Mouse (Mus musculus) urinary bladder, adult 2 months (tissue): Measurements from ENCODE around the gene Zfp449. TPM values are rescaled to one million over a fixed set of nuclear protein-coding genes. Genes with fewer than 3 reads are reported as not detected.

Experiments used
- DNase-seq: peaks from one replicate; pipeline ENCODE4 v3.0.0; 2022; ENCODE audit warnings: low spot score
- polyA plus RNA-seq: library from polyadenylated mRNA; depleted of rRNA; stranded (reverse); fragments of >200 nt; gene quantifications from 2 replicates; pipeline ENCODE4 v1.2.3, GENCODE M21; 2012; rRNA removed

The Zfp449 gene
- polyA plus RNA-seq: 3.9 and 4.0 TPM in 2 replicates

GRCm38 (mm10) chrX:56346176-56346931, at the start of gene Zfp449:
Gene Zfp449 (plus strand): TSS chrX:56346400.
- DNase-seq: peak; percentile 52

GRCm38 (mm10) chrX:56307597-56307996, 38.6 kb upstream of the Zfp449 start:
- DNase-seq: no peak

- no peak for DNase-seq
Measured at GRCm38 (mm10) chrX:56312813-56313212, 33.4 kb upstream of the Zfp449 start.

- no peak for DNase-seq
Measured at GRCm38 (mm10) chrX:56322096-56322495, 24.1 kb upstream of the Zfp449 start.

GRCm38 (mm10) chrX:56322731-56323130, 23.5 kb upstream of the Zfp449 start:
- no peak for DNase-seq

- no peak for DNase-seq
Measured at GRCm38 (mm10) chrX:56332046-56332445, 14.2 kb upstream of the Zfp449 start.

GRCm38 (mm10) chrX:56340305-56340704, 5.9 kb upstream of the Zfp449 start:
- no peak for DNase-seq

GRCm38 (mm10) chrX:56342921-56343320, 3.3 kb upstream of the Zfp449 start:
- DNase-seq: no peak

- DNase-seq: no peak
Measured at GRCm38 (mm10) chrX:56346932-56347253, 693 bp downstream of the Zfp449 start.

GRCm38 (mm10) chrX:56374431-56375128, 28.4 kb downstream of the Zfp449 start, which contains the start of gene Smim10l2a:
Gene Smim10l2a (plus strand): TSS chrX:56374586.
- DNase-seq: peak; percentile 35

GRCm38 (mm10) chrX:56380852-56381251, 34.7 kb downstream of the Zfp449 start:
- DNase-seq: no peak

- no peak for DNase-seq
Measured at GRCm38 (mm10) chrX:56384142-56384541, 37.9 kb downstream of the Zfp449 start.

- DNase-seq: no peak
Measured at GRCm38 (mm10) chrX:56404646-56405045, 58.4 kb downstream of the Zfp449 start.

GRCm38 (mm10) chrX:56405482-56405881, 59.3 kb downstream of the Zfp449 start:
- DNase-seq: no peak

- DNase-seq: no peak
Measured at GRCm38 (mm10) chrX:56406128-56406527, 59.9 kb downstream of the Zfp449 start.

Other genes starting within 250 kb of the Zfp449 start
- gene 3830403N18Rik, start 209.8 kb upstream of the Zfp449 start, polyA plus RNA-seq: 0.80 and 1.1 TPM in 2 replicates
- gene Gm773, start 133.5 kb upstream of the Zfp449 start, polyA plus RNA-seq: not detected in 2 replicates
- 1.1 and 1.5 TPM in 2 replicates for gene Smim10l2a, start 28.2 kb downstream of the Zfp449 start, polyA plus RNA-seq
- not detected in 2 replicates for gene Gm2174, start 101.6 kb downstream of the Zfp449 start, polyA plus RNA-seq
- gene Ints6l, start 108.5 kb downstream of the Zfp449 start, polyA plus RNA-seq: 88.1 and 111 TPM in 2 replicates
- not detected in 2 replicates for gene Gm10477, start 178.3 kb downstream of the Zfp449 start, polyA plus RNA-seq
- gene Gm648, start 203.2 kb downstream of the Zfp449 start, polyA plus RNA-seq: not detected in 2 replicates